Mouse (Mus musculus) left cerebral cortex, adult 6 months (tissue): ENCODE measurements around the gene Mis12. TPM values are rescaled to one million over a fixed set of nuclear protein-coding genes. Genes with fewer than 3 reads are reported as not detected.

Source experiments
- long read RNA-seq, 2 experiments: library from polyadenylated mRNA; unstranded; transcript quantifications; one replicate each; pipeline ENCODE4 v2.0.0; 2019 to 2020
- polyA plus RNA-seq: library from polyadenylated mRNA; unstranded; fragments of <200 nt; fragmentation: Nextera tagmentation; gene quantifications from 2 replicates; pipeline ENCODE4 v1.2.3, GENCODE M21; 2021

The Mis12 gene
- polyA plus RNA-seq = 10.2 and 10.6 TPM in 2 replicates
- long read RNA-seq, experiment 1, transcript Mis12-201 (3 exons, 3,003 nt) = major isoform, 72 of 83 reads
- long read RNA-seq, experiment 1, partial matches to known transcripts = 3 of 83 reads
- long read RNA-seq, experiment 1, other reads (novel, unspliced or antisense) = 6 of 83 reads
- long read RNA-seq, experiment 2, transcript Mis12-201 (3 exons, 3,003 nt) = major isoform, 15 of 27 reads
- long read RNA-seq, experiment 2, partial matches to known transcripts = 3 of 27 reads
- long read RNA-seq, experiment 2, other reads (novel, unspliced or antisense) = 8 of 27 reads

DNA sequence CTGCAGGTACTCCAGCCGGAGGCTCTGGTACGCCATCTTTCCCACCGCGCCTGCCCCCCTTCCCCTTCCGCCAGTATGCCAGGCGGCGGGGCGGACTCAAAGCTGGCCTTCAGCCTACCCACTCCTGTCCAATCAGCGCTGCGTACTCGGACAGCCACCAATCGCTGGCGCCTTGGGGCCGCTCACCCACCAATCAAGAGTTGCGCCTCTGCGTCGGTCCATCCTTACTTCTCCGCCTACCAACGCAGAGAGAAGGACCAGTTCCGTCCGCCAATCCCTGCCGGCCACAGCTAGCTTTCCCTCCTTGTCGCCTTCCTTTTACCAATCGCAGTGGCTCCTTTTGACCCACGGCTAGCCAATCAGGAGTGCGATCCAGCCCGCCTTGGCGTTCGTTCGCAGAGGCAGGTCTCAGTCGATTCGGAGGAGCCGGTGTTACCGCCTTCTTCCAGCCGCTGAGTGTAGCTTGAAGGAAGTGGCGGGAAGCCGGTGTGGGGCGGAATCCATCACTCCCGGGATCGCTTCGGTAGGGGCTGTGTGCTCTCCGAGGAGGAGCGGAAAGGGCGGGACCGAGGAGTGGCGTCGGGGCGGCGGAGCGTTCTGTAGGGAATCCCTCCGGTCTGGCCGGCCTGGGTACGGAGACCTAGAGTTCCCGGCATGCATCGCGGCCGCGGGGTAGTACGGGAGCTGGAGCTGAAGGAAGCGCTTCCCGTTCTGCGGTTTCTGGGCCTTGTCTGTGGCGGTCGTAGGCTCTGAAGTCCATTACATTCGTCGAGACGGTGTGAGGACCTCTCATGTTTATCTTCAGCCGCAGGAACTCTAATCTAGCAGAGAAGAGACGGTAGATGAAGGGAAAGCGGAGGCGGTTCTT is at the start of gene Mis12, which contains the start of gene Derl2:
TSS of gene Mis12 (plus strand) at position 411 of the 868 bp plus-strand sequence.
TSS of gene Derl2 (minus strand) at position 641 of the 868 bp plus-strand sequence.

DNA sequence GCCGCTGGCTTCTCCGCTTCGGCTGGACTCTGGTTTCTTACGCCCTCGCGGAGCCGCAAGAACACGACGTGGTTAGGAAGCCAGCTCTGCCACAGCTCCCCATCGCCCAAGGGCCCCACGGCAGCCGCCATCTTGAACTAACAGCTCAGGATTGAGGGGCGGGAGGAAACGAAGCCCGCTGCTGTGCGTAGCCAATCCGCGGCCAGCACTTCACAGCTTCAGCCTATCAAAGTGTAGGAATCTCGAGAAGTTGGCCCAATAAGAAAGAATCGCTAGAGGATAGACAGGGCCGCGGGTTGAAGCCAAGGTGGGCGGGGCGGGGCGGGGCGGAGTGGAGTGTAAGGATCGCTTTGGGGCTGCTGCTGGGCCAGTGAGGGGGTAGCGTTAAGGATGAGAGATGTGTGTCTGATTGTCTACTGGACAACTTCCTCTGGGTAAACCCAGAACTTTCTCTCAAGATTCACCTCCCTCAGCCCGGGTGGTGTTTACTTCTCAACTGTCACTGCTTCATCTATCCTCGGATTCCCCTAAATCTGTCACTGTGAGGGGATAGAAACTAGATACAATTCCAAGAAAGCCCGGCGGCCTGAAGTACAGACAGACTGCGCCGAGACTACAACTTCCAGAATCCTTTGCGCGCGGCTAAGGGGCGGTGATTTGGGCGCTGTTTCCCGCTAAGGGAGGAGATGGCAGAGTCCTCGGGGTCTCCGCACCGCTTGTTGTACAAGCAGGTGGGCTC is 49.4 kb upstream of the Mis12 start, which contains the start of the genes Nup88 and Rpain:
TSS of gene Nup88 (minus strand) at position 153 of the 739 bp plus-strand sequence.
TSS of gene Rpain (plus strand) at position 393 of the 739 bp plus-strand sequence.

DNA sequence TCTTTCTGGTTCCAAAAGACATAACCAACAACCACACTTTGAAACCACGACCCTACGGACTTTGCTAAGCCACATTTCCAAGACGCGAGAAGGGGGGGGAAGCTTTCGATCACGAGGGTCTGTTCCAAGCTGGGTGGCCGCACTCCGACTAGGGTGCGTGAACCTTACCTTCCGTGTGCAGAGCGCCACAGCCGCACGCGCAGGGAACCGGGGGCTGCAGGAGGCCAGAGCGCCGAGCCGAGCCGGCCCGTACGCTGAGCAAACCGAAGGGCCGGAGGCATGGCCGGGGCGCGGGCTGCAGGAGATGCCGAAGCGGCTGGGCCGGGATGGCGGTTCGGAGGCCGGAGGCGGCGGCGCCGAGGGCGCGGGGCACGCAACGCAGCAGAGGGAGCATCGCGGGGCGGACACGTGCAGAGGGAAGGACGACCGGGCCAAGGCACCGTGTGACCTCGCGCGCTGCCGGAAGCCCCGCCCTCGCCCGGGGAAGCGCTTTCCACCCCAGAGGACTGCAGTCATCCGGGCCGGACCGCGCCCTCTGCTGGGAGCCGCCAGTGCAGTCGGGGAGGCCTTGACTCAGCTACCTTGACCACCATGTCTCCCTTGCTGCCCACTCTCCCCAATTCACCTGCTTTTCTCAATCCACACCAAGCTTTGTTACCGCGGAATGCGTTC is 36.7 kb upstream of the Mis12 start, which contains the start of gene C1qbp:
TSS of gene C1qbp (minus strand) at position 470 of the 672 bp plus-strand sequence.

DNA sequence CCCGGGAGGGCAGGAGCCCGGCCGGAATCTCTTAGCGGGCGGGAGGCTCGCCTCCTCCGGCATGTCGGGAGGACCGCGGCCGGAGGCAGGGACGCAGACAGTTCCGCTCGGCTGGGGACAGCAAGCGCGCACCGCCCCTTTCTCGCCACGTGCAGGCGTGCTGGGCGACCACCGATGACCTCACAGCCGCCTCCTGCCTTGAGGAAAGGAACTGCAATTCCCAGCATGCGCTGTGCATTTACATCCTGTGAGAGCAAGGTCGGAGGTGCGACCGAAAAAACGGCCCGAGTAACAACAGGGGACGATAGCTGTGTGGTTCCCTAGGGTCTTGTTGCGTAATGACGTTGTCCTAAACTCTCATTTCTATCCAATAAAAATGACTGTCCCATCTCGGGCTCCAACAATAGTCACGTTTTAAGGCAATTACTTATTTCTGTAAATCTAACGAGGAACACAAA is 15.1 kb upstream of the Mis12 start, which contains the start of gene Dhx33:
TSS of gene Dhx33 (minus strand) at position 122 of the 458 bp plus-strand sequence.

DNA sequence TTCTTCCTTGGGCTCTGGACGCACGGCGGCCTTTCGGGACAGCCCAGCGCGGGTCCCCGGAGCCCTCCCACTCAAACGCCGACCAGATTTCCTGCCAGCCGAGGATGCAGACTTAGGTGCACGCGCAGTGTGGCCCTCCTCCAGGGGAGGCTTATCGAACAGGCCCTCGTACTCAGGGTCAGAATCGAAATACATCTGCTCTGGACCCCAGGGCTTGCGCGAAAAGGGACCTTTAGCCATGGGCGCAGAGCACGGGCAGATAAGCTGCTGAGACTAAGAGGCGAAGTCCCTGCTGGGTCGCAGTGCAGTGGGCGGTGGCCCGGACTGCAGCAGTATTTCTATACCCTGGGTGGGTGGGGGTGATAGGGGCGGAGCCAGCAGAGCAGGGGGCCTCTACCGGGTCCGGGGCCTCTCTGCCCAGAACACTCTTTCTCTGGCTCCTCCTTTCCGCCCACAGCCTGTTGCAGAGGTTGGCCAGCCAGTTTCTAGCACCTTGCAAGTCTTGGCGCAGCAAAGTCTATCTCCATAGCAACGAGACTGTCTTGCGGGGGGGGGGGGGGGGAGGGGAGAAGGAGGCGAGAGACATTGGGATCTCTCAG is 13.9 kb downstream of the Mis12 start, which contains the start of gene 6330403K07Rik:
TSS of gene 6330403K07Rik (minus strand) at position 351 of the 599 bp plus-strand sequence.

Other genes with a start within 250 kb of the Mis12 start
- gene Scimp, start 207.0 kb upstream of the Mis12 start, polyA plus RNA-seq = 0.20 TPM in 1 of 2 replicates, not detected in the other
- gene Rabep1, start 174.8 kb upstream of the Mis12 start, polyA plus RNA-seq = 88.3 and 101 TPM in 2 replicates
- gene Nup88, start 49.6 kb upstream of the Mis12 start, polyA plus RNA-seq = 25.6 and 31.6 TPM in 2 replicates
- 42.2 and 53.7 TPM in 2 replicates for gene Rpain, start 49.4 kb upstream of the Mis12 start, polyA plus RNA-seq
- gene C1qbp, start 36.6 kb upstream of the Mis12 start, polyA plus RNA-seq = 187 and 197 TPM in 2 replicates
- gene Dhx33, start 15.2 kb upstream of the Mis12 start, polyA plus RNA-seq = 5.9 and 7.5 TPM in 2 replicates
- 22.2 and 23.8 TPM in 2 replicates for gene Derl2, start 230 bp downstream of the Mis12 start, polyA plus RNA-seq
- 280 and 322 TPM in 2 replicates for gene 6330403K07Rik, start 13.9 kb downstream of the Mis12 start, polyA plus RNA-seq
- gene Nlrp1a, start 125.1 kb downstream of the Mis12 start, polyA plus RNA-seq = 0.04 TPM in 1 of 2 replicates, not detected in the other
- gene Nlrp1b, start 211.1 kb downstream of the Mis12 start, polyA plus RNA-seq = 0.04 TPM in 1 of 2 replicates, not detected in the other